Mouse (Mus musculus): ENCODE results near the gene Wif1. TPM values are rescaled to one million over a fixed set of nuclear protein-coding genes. Genes with fewer than 3 reads are reported as not detected.

Wif1 gene
- polyA plus RNA-seq, 1 experiment = not detected

GRCm38 (mm10) chr10:121098263-121098662 is 64.5 kb downstream of the Wif1 start:
- no peak overlapping the region for H3K27ac ChIP-seq (ENCODE audit: insufficient read depth, low read depth, low read length)
- H3K4me1 ChIP-seq (ENCODE audit: control insufficient read depth, insufficient read depth, low read length) = no peaks in the 10 kb centered on the region
- TF ChIP-seq CTCF (IDR thresholded peaks at IDR 0.05; ENCODE audit: low read depth, low read length) = no peak
- no peak for TF ChIP-seq POLR2A (IDR thresholded peaks at IDR 0.05; ENCODE audit: borderline replicate concordance, low read depth, low read length)
- no peak overlapping the region for H3K4me3 ChIP-seq (ENCODE audit: insufficient read depth, low read length)

DNA sequence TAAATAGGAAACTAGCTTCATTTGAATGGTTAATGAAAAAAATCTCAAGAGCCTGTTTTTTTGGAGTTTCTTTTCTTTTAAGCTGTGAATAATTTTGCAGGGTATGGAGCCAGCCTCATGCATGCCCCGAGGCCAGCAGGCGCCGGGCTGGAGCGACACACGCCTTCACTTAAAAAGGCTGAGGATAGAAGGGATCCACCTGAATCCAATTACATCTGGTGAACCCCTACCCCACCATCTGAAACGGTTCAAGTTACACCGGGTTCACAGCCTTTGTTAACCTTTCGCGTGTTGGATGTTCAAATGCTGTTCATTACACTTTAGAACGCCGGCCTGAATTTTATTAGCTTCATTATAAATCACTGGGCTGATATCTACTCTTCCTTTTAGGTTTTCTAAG is 65.9 kb downstream of the Wif1 start:
- Histone ChIP-seq H3K27ac (ENCODE audit: insufficient read depth, low read depth, low read length) (no peak overlapping the region), H3K4me1 (ENCODE audit: control insufficient read depth, insufficient read depth, low read length) (no peaks in the 10 kb centered on the region), H3K4me3 (ENCODE audit: insufficient read depth, low read length) (no peak overlapping the region)
- TF ChIP-seq CTCF (IDR thresholded peaks at IDR 0.05; ENCODE audit: low read depth, low read length) (no peak), POLR2A (IDR thresholded peaks at IDR 0.05; ENCODE audit: borderline replicate concordance, low read depth, low read length) (no peak)

DNA sequence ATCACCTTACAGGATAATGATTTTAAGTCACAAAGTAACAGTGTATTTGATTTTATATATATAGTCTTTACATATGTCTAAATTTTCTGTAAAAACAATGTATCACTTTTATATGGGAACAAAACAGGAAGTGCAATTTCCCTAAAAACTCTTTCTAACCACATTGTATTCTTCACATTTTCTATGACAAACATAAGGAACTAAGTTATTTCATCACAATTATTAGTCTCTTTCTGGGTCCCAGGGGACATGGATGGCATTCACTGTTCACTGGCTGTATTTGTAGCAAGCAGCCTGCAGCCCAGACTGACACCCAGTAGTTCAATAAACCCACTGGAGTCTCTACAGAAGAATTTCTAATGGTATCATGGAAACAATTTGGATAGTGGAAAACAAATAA is 82.4 kb downstream of the Wif1 start:
- H3K4me1 ChIP-seq (ENCODE audit: control insufficient read depth, insufficient read depth, low read length) = no peaks in the 10 kb centered on the region
- H3K4me3 ChIP-seq (ENCODE audit: insufficient read depth, low read length) = no peak overlapping the region
- TF ChIP-seq POLR2A (IDR thresholded peaks at IDR 0.05; ENCODE audit: borderline replicate concordance, low read depth, low read length) (no peak), CTCF (IDR thresholded peaks at IDR 0.05; ENCODE audit: low read depth, low read length) (no peak)
- no peak overlapping the region for H3K27ac ChIP-seq (ENCODE audit: insufficient read depth, low read depth, low read length)

DNA sequence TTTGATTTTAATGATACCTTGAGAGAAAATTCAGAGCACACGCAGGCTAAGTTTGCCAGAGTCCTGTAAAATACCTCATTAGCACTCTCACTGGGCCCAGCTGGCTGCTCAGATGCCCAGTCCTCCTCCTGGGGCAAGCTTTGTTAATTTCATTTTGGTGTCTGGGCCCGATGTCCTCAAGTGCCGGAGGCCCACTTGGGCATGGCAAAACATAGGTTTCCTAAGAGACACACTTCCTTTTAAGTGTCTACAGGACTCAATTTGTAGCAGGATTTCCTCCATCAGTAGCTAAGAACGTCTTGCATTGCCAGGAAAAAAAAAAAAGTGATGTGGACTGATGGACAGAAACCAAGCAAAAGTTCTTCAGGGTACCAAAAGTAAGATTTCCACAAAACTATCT is 82.9 kb downstream of the Wif1 start:
- H3K4me3 ChIP-seq (ENCODE audit: insufficient read depth, low read length) = no peak overlapping the region
- TF ChIP-seq POLR2A (IDR thresholded peaks at IDR 0.05; ENCODE audit: borderline replicate concordance, low read depth, low read length) (no peak), CTCF (IDR thresholded peaks at IDR 0.05; ENCODE audit: low read depth, low read length) (no peak)
- H3K27ac ChIP-seq (ENCODE audit: insufficient read depth, low read depth, low read length) = no peak overlapping the region
- no peaks in the 10 kb centered on the region for H3K4me1 ChIP-seq (ENCODE audit: control insufficient read depth, insufficient read depth, low read length)

GRCm38 (mm10) chr10:121120751-121121150 is 87.0 kb downstream of the Wif1 start:
- no peak for TF ChIP-seq POLR2A (IDR thresholded peaks at IDR 0.05; ENCODE audit: borderline replicate concordance, low read depth, low read length)
- TF ChIP-seq CTCF (IDR thresholded peaks at IDR 0.05; ENCODE audit: low read depth, low read length) = no peak
- H3K27ac ChIP-seq (ENCODE audit: insufficient read depth, low read depth, low read length) = no peak overlapping the region
- no peak overlapping the region for H3K4me3 ChIP-seq (ENCODE audit: insufficient read depth, low read length)
- H3K4me1 ChIP-seq (ENCODE audit: control insufficient read depth, insufficient read depth, low read length) = no peaks in the 10 kb centered on the region

DNA sequence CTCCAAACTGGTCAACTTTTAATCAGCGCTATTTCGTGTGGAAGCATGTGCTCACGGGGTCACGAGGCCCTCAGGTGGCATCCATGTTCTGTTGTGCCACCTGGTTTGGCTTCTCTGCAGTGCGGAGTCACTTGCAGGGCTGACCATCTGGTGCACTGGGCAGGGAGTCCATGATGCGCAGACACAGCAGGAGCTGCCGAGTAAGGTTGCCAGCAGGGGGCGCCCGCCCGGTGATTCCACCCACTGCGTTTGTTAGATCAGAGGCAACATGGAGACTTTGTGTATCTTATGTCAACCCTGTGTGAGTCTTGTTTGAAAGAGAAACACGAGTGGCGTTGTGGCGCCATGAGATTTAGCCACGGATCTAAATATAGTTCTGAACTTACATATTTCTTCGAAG is 90.7 kb downstream of the Wif1 start:
- peak; percentile 34; the same call in 1 of the 2 replicates for TF ChIP-seq CTCF (IDR thresholded peaks at IDR 0.05; ENCODE audit: low read depth, low read length)
- TF ChIP-seq POLR2A (IDR thresholded peaks at IDR 0.05; ENCODE audit: borderline replicate concordance, low read depth, low read length) = no peak
- Histone ChIP-seq H3K4me3 (ENCODE audit: insufficient read depth, low read length) (no peak overlapping the region), H3K27ac (ENCODE audit: insufficient read depth, low read depth, low read length) (no peak overlapping the region), H3K4me1 (ENCODE audit: control insufficient read depth, insufficient read depth, low read length) (no peaks in the 10 kb centered on the region)

- Histone ChIP-seq H3K27ac (ENCODE audit: insufficient read depth, low read depth, low read length) (no peak overlapping the region), H3K4me1 (ENCODE audit: control insufficient read depth, insufficient read depth, low read length) (no peaks in the 10 kb centered on the region), H3K4me3 (ENCODE audit: insufficient read depth, low read length) (no peak overlapping the region)
- no peak for TF ChIP-seq CTCF (IDR thresholded peaks at IDR 0.05; ENCODE audit: low read depth, low read length)
- TF ChIP-seq POLR2A (IDR thresholded peaks at IDR 0.05; ENCODE audit: borderline replicate concordance, low read depth, low read length) = no peak
These were observed 95.5 kb downstream of the Wif1 start for GRCm38 (mm10) chr10:121129000-121129925.

Other genes with a start within 250 kb of the Wif1 start
- gene Msrb3, start 134.9 kb upstream of the Wif1 start, polyA plus RNA-seq (2012; ENCODE audit: insufficient read depth, insufficient read length, missing spikeins) = 0.52 and 0.76 TPM in 2 replicates
- 10.8 and 11.0 TPM in 2 replicates for gene Lemd3, start 54.6 kb upstream of the Wif1 start, polyA plus RNA-seq (2012; ENCODE audit: insufficient read depth, insufficient read length, missing spikeins)